Mouse (Mus musculus) kidney, postnatal 0 days (tissue): ENCODE data around the gene Gm17402. TPM values are rescaled to one million over a fixed set of nuclear protein-coding genes. Genes with fewer than 3 reads are reported as not detected.
A peak's percentile ranks its signal among the peaks of the same experiment; 100 is the strongest.

Experiments
- ATAC-seq: fragments of 200-750 bp; cut with Nextera tagmentation; replicated peaks from 2 replicates; pipeline ENCODE4 v1.8.0; 2017; ENCODE audit warnings: low read depth, moderate number of reproducible peaks, moderate TSS enrichment, moderate library complexity; ENCODE audit not compliant: low FRiP score
- DNase-seq: peaks from one replicate; pipeline ENCODE4 v3.0.0-alpha.2; 2016; ENCODE audit warnings: low spot score
- H3K27ac ChIP-seq: fragments of 300-500 bp; sonication (generic); 2 replicates; pipeline ENCODE4 v1.5.1; 2014; ENCODE audit warnings: mild to moderate bottlenecking
- H3K27me3 ChIP-seq: fragments of 300-500 bp; sonication (generic); 2 replicates; pipeline ENCODE4 v1.6.1; 2014; ENCODE audit warnings: low read length, mixed read lengths; ENCODE audit not compliant: insufficient read depth
- H3K36me3 ChIP-seq: fragments of 300-500 bp; sonication (generic); 2 replicates; pipeline ENCODE4 v1.6.1; 2014; ENCODE audit warnings: low read length, mixed read lengths; ENCODE audit not compliant: insufficient read depth
- H3K4me1 ChIP-seq: fragments of 300-500 bp; sonication (generic); replicated peaks from 2 replicates; pipeline ENCODE4 v1.6.1; 2014; ENCODE audit warnings: antibody characterized with exemption, low read length, mixed read lengths; ENCODE audit not compliant: insufficient read depth
- H3K4me2 ChIP-seq: fragments of 300-500 bp; sonication (generic); 2 replicates; pipeline ENCODE4 v1.6.1; 2014; ENCODE audit warnings: mild to moderate bottlenecking, low read length, moderate library complexity, mixed read lengths
- H3K4me3 ChIP-seq: fragments of 300-500 bp; sonication (generic); replicated peaks from 2 replicates; pipeline ENCODE4 v1.5.1; 2014; ENCODE audit warnings: low read depth, low read length
- H3K9ac ChIP-seq: fragments of 300-500 bp; sonication (generic); 2 replicates; pipeline ENCODE4 v1.6.1; 2014; ENCODE audit warnings: low read depth, low read length
- H3K9me3 ChIP-seq: fragments of 300-500 bp; sonication (generic); replicated peaks from 2 replicates; pipeline ENCODE4 v1.6.1; 2016; ENCODE audit warnings: low read length, inconsistent platforms, mixed read lengths
- CTCF ChIP-seq: IDR thresholded peaks from 2 replicates; pipeline ENCODE4 v1.5.1; 2016; ENCODE audit warnings: antibody characterized with exemption, low read depth, mild to moderate bottlenecking, moderate library complexity
- WGBS: fragments of 180-500 bp; shearing (Covaris S2); extraction: QIAGEN DNeasy Blood & Tissue Kit; methylation state at CpG from one replicate; pipeline ENCODE4 v1.1.7; 2014; 5-methylcytosine and 5-hydroxymethylcytosine counted together
- polyA plus RNA-seq: library from polyadenylated mRNA; unstranded; fragments of >200 nt; fragmentation: Nextera tagmentation; extraction: Ambion mirVana; gene quantifications from 2 replicates; pipeline ENCODE4 v1.2.1, GENCODE M21; 2015

Gm17402 gene
- not detected in 2 replicates for polyA plus RNA-seq

- Histone ChIP-seq H3K36me3 (no peaks in the 10 kb centered on the region), H3K27ac (no peak within 1 kb of the TSS), H3K4me1 (no peaks in the 10 kb centered on the region), H3K27me3 (0 out of 2 replicates have a peak, but pooled peaks cover 3% of the 10 kb centered on the region), H3K4me3 (peak within 1 kb of the TSS; percentile 37), H3K9me3 (no peaks in the 10 kb centered on the region), H3K4me2 (peak within 1 kb of the TSS; percentile 83), H3K9ac (peak within 1 kb of the TSS; percentile 37; the same call in 1 of the 2 replicates)
- TF ChIP-seq CTCF = no peak
- ATAC-seq = no peak
- 19% methylated on average over 3 of the region's 3 CpGs for WGBS
- no peak for DNase-seq
Observed at GRCm38 (mm10) chr3:67375063-67375462, at the start of gene Gm17402. Gene Gm17402 (minus strand): TSS chr3:67375163.

GRCm38 (mm10) chr3:67378215-67378614 lies 3.3 kb upstream of the Gm17402 start:
- H3K9me3 ChIP-seq = no peaks in the 10 kb centered on the region
- ATAC-seq = no peak
- no peak overlapping the region for H3K4me2 ChIP-seq
- H3K27me3 ChIP-seq = no peaks in the 10 kb centered on the region
- no peaks in the 10 kb centered on the region for H3K36me3 ChIP-seq
- H3K4me3 ChIP-seq = no peak overlapping the region
- TF ChIP-seq CTCF = no peak
- no peak overlapping the region for H3K9ac ChIP-seq
- no peaks in the 10 kb centered on the region for H3K4me1 ChIP-seq
- no peak for DNase-seq
- H3K27ac ChIP-seq = no peak overlapping the region

GRCm38 (mm10) chr3:67374360-67374778 lies 594 bp downstream of the Gm17402 start:
- H3K4me1 ChIP-seq = no peaks in the 10 kb centered on the region
- peak overlapping the region; percentile 37; the same call in 1 of the 2 replicates for H3K9ac ChIP-seq
- H3K27me3 ChIP-seq = 0 out of 2 replicates have a peak, but pooled peaks cover 3% of the 10 kb centered on the region
- ATAC-seq (peak; percentile 40; the same call in 1 of the 2 replicates), DNase-seq (peak; percentile 6)
- 34% methylated on average over 7 of the region's 7 CpGs for WGBS
- H3K36me3 ChIP-seq = no peaks in the 10 kb centered on the region
- no peak for TF ChIP-seq CTCF
- no peak overlapping the region for H3K27ac ChIP-seq
- peak overlapping the region; percentile 37 for H3K4me3 ChIP-seq
- H3K9me3 ChIP-seq = no peaks in the 10 kb centered on the region
- H3K4me2 ChIP-seq = peak overlapping the region; percentile 83

- H3K9me3 ChIP-seq = no peaks in the 10 kb centered on the region
- peak; percentile 84 for DNase-seq
- no peak for TF ChIP-seq CTCF
- H3K36me3 ChIP-seq = no peaks in the 10 kb centered on the region
- H3K4me1 ChIP-seq = no peaks in the 10 kb centered on the region
- 0% methylated on average over 35 of the region's 35 CpGs for WGBS
- peak within 1 kb of the TSS; percentile 37 for H3K4me3 ChIP-seq
- peak within 1 kb of the TSS; percentile 83 for H3K4me2 ChIP-seq
- 0 out of 2 replicates have a peak, but pooled peaks cover 3% of the 10 kb centered on the region for H3K27me3 ChIP-seq
- peak within 1 kb of the TSS; percentile 37; the same call in 1 of the 2 replicates for H3K9ac ChIP-seq
- peak; percentile 94 for ATAC-seq
- no peak within 1 kb of the TSS for H3K27ac ChIP-seq
Observed at GRCm38 (mm10) chr3:67373872-67374271, 1.1 kb downstream of the Gm17402 start, which contains the start of gene Mlf1. Gene Mlf1 (plus strand): TSS chr3:67374097.

- Histone ChIP-seq H3K9me3 (no peaks in the 10 kb centered on the region), H3K27me3 (0 out of 2 replicates have a peak, but pooled peaks cover 3% of the 10 kb centered on the region), H3K4me2 (no peak overlapping the region), H3K4me1 (no peaks in the 10 kb centered on the region), H3K36me3 (no peaks in the 10 kb centered on the region), H3K4me3 (no peak overlapping the region), H3K27ac (no peak overlapping the region), H3K9ac (no peak overlapping the region)
- ATAC-seq (no peak), DNase-seq (no peak)
- TF ChIP-seq CTCF = no peak
- WGBS = 51% methylated on average over 5 of the region's 5 CpGs
Observed at GRCm38 (mm10) chr3:67372781-67373180, 2.2 kb downstream of the Gm17402 start.

GRCm38 (mm10) chr3:67372194-67372593 lies 2.8 kb downstream of the Gm17402 start:
- WGBS = 73% methylated on average over 4 of the region's 4 CpGs

More at GRCm38 (mm10) chr3:67372194-67372593, 2.8 kb downstream of the Gm17402 start:
- Histone ChIP-seq H3K4me1 (no peaks in the 10 kb centered on the region), H3K4me3 (no peak overlapping the region), H3K9me3 (no peaks in the 10 kb centered on the region), H3K9ac (no peak overlapping the region), H3K4me2 (no peak overlapping the region), H3K27ac (no peak overlapping the region), H3K36me3 (no peaks in the 10 kb centered on the region), H3K27me3 (0 out of 2 replicates have a peak, but pooled peaks cover 3% of the 10 kb centered on the region)
- DNase-seq (no peak), ATAC-seq (no peak)
- no peak for TF ChIP-seq CTCF
